Mouse (Mus musculus) kidney, adult 2 months (tissue): ENCODE results near the gene Tmem168. TPM values are rescaled to one million over a fixed set of nuclear protein-coding genes. Genes with fewer than 3 reads are reported as not detected.

Source experiments
- DNase-seq: peaks from one replicate; pipeline ENCODE4 v3.0.0; 2021
- H3K27ac ChIP-seq: fragments of 200-500 bp; 2 replicates; pipeline ENCODE4 v1.5.1; 2012; ENCODE audit warnings: low read depth, low read length, control low read depth, inconsistent platforms; ENCODE audit not compliant: insufficient read depth
- H3K27me3 ChIP-seq: fragments of 200-500 bp; replicated peaks from 2 replicates; pipeline ENCODE4 v1.6.1; 2012; ENCODE audit warnings: mild to moderate bottlenecking, moderate library complexity, low read length, inconsistent platforms; ENCODE audit not compliant: control insufficient read depth, insufficient read depth
- H3K36me3 ChIP-seq: fragments of 200-500 bp; 2 replicates; pipeline ENCODE4 v1.6.1; 2012; ENCODE audit warnings: mild to moderate bottlenecking, moderate library complexity, low read length, inconsistent platforms; ENCODE audit not compliant: control insufficient read depth, insufficient read depth
- H3K4me1 ChIP-seq: fragments of 200-500 bp; 2 replicates; pipeline ENCODE4 v1.6.1; 2011; ENCODE audit warnings: low read length; ENCODE audit not compliant: control insufficient read depth, insufficient read depth
- H3K4me3 ChIP-seq: fragments of 200-500 bp; 2 replicates; pipeline ENCODE4 v1.5.1; 2011; ENCODE audit warnings: mild to moderate bottlenecking, low read depth, low read length, control low read depth; ENCODE audit not compliant: insufficient read depth
- CTCF ChIP-seq: fragments of 200-500 bp; conservative IDR thresholded peaks from 2 replicates; pipeline ENCODE4 v1.5.1; 2011; ENCODE audit warnings: low read depth, mild to moderate bottlenecking, control low read depth, low read length, moderate library complexity, mixed read lengths; ENCODE audit not compliant: insufficient read depth, insufficient read length
- POLR2A ChIP-seq: fragments of 200-500 bp; IDR thresholded peaks from one replicate; pipeline ENCODE4 v1.6.1; 2011; ENCODE audit warnings: low read depth, low read length, control low read depth
- WGBS: fragments of 180-500 bp; shearing (Covaris S2); methylation state at CpG from one replicate; pipeline ENCODE4 v1.1.7; 2018; 5-methylcytosine and 5-hydroxymethylcytosine counted together
- polyA plus RNA-seq: library from polyadenylated mRNA; depleted of rRNA; stranded (reverse); fragments of >200 nt; gene quantifications from 2 replicates; pipeline ENCODE4 v1.2.3, GENCODE M21; 2012

Tmem168 gene
- polyA plus RNA-seq, 1 experiment, result 13.6 TPM

DNA sequence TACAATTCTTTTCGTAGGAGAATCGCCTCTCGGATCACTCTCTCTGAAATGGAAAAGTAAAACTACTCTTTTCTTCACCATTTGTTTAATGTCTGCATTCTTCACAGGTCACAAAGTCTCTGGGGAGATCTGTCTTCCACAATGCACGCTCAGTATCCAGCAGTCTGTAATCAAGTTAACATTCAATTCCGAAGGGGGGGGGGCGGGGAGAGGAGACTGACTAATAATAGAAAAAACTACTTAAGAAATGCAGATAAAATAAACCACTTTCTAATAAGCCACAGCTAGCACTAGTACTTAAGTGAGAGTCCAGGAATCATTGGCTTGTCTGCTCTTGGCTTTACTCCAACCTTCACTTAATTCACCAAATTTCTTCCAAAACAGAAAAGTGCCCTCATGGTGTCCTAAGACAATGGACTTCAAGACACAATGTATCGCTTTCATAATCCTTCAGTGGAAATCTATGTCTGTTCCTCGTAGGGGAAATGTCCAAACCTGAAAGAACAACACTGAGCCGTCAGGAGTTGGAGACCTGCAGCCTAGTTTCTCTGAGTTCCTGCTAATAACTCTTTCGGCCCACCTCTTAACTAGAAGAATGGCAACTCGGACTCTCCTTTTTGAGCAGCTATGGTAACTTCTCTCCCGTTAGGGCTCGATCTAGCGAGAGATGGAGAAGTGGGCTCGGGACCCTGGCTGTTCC lies 829 bp downstream of the Tmem168 start:
- Histone ChIP-seq H3K27me3 (no peaks in the 10 kb centered on the region), H3K36me3 (peaks cover 1% of the 10 kb centered on the region; the same call in 1 of the 2 replicates), H3K4me1 (no peaks in the 10 kb centered on the region), H3K27ac (peak overlapping the region; percentile 80), H3K4me3 (peak overlapping the region; percentile 64)
- no peak for DNase-seq
- WGBS, result 8% methylated on average over 15 of the region's 15 CpGs
- TF ChIP-seq CTCF (no peak), POLR2A (no peak)

DNA sequence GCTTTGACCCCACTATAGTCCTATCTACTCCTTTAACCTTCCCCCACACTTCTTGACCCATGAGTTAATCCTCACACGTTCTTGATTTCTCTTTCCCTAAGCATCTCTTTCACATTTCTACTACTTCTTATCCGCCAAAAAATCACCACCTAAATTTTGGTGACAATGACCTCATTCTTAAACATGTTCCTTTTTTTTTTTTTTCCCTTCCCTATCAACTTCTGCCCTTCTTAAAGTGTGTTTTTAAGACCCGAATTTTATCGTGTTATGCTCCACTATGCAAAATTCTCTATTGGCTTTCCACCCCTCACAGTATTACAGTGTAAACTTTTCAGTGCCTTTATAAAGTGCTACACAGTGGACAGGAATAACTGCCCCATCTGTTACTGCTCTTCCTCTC lies 1.5 kb downstream of the Tmem168 start:
- H3K27ac ChIP-seq, result no peak overlapping the region; the same call in 1 of the 2 replicates

DNA sequence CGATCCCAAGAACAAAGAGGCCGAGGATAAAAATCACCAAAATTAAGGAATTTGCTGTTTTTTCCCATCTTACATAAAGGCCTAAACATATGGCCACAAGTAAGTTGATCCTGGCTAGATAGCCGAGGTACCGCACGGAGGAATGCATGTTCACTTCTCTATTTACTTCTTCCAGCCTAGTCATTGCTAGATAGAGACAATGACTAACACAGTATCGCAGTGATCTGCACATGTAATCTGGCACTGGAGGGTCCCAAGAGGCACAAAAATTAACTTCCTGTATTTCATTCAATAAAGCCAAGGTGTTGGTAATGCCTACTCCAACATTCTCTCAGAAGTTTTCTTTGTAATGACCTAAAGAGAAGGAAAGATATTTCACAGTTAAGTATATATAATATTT lies 4.8 kb downstream of the Tmem168 start:
- Histone ChIP-seq H3K27ac (no peak overlapping the region), H3K4me1 (peaks cover 6% of the 10 kb centered on the region; the same call in 1 of the 2 replicates), H3K4me3 (no peak overlapping the region), H3K27me3 (no peaks in the 10 kb centered on the region), H3K36me3 (peaks cover 1% of the 10 kb centered on the region; the same call in 1 of the 2 replicates)
- TF ChIP-seq POLR2A (no peak), CTCF (no peak)
- DNase-seq, result no peak
- WGBS, result 95% methylated on average over 6 of the region's 6 CpGs

More for the DNA sequence above, 1.5 kb downstream of the Tmem168 start:
- Histone ChIP-seq H3K4me1 (peaks cover 3% of the 10 kb centered on the region; the same call in 1 of the 2 replicates), H3K27me3 (no peaks in the 10 kb centered on the region), H3K4me3 (no peak overlapping the region), H3K36me3 (peaks cover 1% of the 10 kb centered on the region; the same call in 1 of the 2 replicates)
- DNase-seq, result no peak
- 56% methylated on average over 4 of the region's 4 CpGs for WGBS
- TF ChIP-seq POLR2A (no peak), CTCF (no peak)

DNA sequence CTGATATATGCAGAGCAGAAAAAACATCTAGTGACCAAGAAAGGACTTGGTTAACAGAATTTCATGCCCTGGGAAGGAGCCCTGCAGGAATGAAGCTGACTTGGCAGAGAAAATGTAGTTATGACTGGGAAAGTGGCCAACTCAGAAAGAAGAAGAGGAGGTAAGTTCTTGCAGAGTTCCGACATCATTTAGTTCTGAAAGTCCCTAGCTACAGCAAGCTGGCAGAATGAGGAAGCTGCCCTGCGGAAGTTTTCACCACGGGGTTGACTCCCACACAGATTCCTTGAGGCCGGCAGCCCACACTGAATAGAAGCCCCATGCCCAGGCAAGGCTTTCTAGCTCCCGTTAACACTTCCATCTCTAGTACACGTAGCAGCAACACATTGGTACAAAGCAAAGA lies 6.3 kb downstream of the Tmem168 start:
- DNase-seq, result peak; percentile 77
- Histone ChIP-seq H3K4me3 (no peak overlapping the region), H3K27ac (peak overlapping the region; percentile 66; the same call in 1 of the 2 replicates), H3K27me3 (no peaks in the 10 kb centered on the region), H3K4me1 (peaks cover 8% of the 10 kb centered on the region; the same call in 1 of the 2 replicates), H3K36me3 (peaks cover 1% of the 10 kb centered on the region; the same call in 1 of the 2 replicates)
- no peak for TF ChIP-seq POLR2A
- TF ChIP-seq CTCF, result no peak
- WGBS, result 16% methylated on average over 6 of the region's 6 CpGs

DNA sequence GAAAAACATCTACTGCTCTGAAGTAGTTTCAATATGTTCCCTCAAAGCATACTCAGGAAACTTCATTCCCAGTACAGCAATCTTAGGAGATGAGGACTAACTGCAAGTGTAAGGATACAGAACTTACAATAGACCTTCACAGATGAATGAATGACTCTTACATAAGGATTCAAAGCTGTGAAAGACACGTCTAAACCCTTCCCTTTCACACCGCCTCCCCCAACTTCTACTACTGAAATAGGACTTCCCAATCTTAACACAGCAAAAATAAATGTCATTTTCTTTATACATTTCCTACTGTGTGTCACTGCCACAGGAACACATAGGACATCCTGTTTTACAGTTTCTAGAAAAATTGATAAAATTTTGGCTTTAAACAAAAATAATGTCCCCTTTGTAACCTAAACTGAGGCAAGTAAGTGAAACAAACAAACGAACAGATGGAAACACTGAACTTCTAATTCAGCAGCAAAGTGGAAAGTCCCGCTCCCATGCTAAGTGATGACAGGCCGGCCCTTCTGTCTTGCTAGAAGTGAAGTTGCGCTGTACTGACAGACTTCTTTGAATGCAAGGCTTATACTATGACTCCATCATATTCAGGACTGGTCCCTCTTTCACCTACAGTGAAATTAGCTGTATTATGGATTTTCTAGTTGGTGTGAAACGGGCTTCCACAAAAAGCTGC lies 9.5 kb downstream of the Tmem168 start:
- peaks cover 8% of the 10 kb centered on the region; the same call in 1 of the 2 replicates for H3K4me1 ChIP-seq
- 81% methylated on average over 7 of the region's 7 CpGs for WGBS
- peaks cover 3% of the 10 kb centered on the region for H3K36me3 ChIP-seq
- no peak overlapping the region for H3K27ac ChIP-seq
- H3K27me3 ChIP-seq, result no peaks in the 10 kb centered on the region
- H3K4me3 ChIP-seq, result no peak overlapping the region
- TF ChIP-seq POLR2A, result no peak
- DNase-seq, result no peak

DNA sequence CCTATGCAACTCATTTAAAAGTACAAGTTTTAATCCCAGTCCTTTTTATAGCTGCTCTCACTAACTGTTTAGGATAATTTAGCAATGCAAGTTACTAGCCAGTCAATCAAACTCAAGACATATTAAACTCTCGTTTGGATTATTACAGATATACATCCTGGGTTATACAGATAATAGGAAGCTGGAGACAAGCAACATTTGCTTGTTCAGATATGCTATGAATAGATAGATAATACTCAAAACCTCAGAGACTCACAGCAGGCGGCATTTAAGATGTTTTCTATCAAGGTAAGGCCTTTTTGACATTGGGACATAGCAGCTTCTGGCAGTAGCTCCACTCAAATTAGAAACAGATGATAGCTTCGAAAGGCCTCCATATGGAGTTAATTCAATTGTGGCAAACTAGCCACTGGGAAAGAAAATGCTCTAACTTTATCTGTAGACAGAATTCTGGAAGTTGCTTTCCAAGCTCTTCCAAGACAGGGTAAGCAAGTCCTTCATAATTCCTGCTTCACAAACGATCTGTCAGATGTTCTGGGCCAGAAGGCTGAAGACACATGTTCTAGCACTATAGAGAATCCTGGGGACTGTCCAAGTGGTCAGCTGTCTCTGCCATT lies 15.1 kb downstream of the Tmem168 start:
- DNase-seq, result no peak
- H3K36me3 ChIP-seq, result peaks cover 5% of the 10 kb centered on the region; the same call in 1 of the 2 replicates
- 87% methylated on average over 4 of the region's 4 CpGs for WGBS

DNA sequence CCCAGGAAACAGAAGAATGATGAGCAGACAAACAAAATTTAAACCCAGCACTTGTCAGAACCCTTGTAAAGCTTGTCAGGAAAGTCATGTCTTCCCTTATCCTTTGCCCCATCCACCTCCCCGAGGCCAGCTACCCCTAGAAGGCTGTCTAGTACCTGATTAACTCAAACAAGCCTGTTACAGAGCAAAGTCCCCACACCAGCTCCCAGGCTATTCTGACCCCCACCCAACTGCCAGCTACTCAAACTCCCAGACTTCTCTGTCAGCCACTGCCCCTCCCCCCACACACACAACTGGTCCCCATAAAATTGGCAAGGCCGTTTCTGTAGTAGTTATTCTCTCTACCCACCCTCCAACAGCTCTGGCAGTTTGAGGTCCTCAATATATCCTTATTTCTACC lies 21.3 kb downstream of the Tmem168 start:
- 35% methylated on average over 2 of the region's 2 CpGs for WGBS
- no peak overlapping the region for H3K4me3 ChIP-seq
- H3K4me1 ChIP-seq, result no peaks in the 10 kb centered on the region
- H3K36me3 ChIP-seq, result peaks cover 4% of the 10 kb centered on the region; the same call in 1 of the 2 replicates
- TF ChIP-seq POLR2A (no peak), CTCF (no peak)
- H3K27ac ChIP-seq, result peak overlapping the region; percentile 65; the same call in 1 of the 2 replicates
- H3K27me3 ChIP-seq, result no peaks in the 10 kb centered on the region
- peak; percentile 91 for DNase-seq

More for the DNA sequence above, 15.1 kb downstream of the Tmem168 start:
- H3K4me1 ChIP-seq, result peaks cover 2% of the 10 kb centered on the region; the same call in 1 of the 2 replicates
- no peak overlapping the region for H3K4me3 ChIP-seq
- H3K27ac ChIP-seq, result no peak overlapping the region
- no peaks in the 10 kb centered on the region for H3K27me3 ChIP-seq
- TF ChIP-seq CTCF, result no peak
- TF ChIP-seq POLR2A, result no peak
